Mouse (Mus musculus) Patski (cell line): ENCODE measurements around the gene C330021F23Rik. TPM values are rescaled to one million over a fixed set of nuclear protein-coding genes. Genes with fewer than 3 reads are reported as not detected.

Source experiments
- ATAC-seq: fragments of 100-300 bp; one replicate; pipeline ENCODE4 v1.8.0; 2021
- CTCF ChIA-PET: fragments of 350-600 bp; sonication (Branson Sonifier 250); formaldehyde crosslinking; loops from one replicate; lab custom pipeline; 2022; ENCODE audit warnings: inconsistent platforms; lab: Charles Lee
- POLR2A ChIA-PET: fragments of 350-600 bp; sonication (Branson Sonifier 250); formaldehyde crosslinking; loops from one replicate; lab custom pipeline; 2022; ENCODE audit warnings: antibody characterized with exemption, inconsistent platforms; lab: Charles Lee
- DNase-seq: peaks from one replicate; pipeline ENCODE4 v3.0.0-alpha.2; 2011; ENCODE audit warnings: low read depth, low spot score
- H3K27me3 ChIP-seq: fragments of 371-371 bp; one replicate; pipeline ENCODE4 v1.5.1; 2021
- CTCF ChIP-seq: fragments of 100-300 bp; IDR thresholded peaks from one replicate; pipeline ENCODE4 v1.5.1; 2021
- in situ Hi-C: fragments of 300-500 bp; cut with MboI; formaldehyde crosslinking; loops from 3 replicates; pipeline ENCODE4 v1.11.1; 2018; ENCODE audit warnings: low pct_unique_long_range_greater_than_20kb, mixed read lengths
- polyA plus RNA-seq: library from polyadenylated mRNA; unstranded; gene quantifications from one replicate; pipeline ENCODE4 v1.2.3, GENCODE M21; 2021

Gene C330021F23Rik
- polyA plus RNA-seq, 1 experiment from 2014 or later, result 3.3 TPM

- ChIA-PET CTCF (interaction anchor here (1.1 to 6.4 kb wide), 4 partner anchors 9 to 44 kb away, joined by 4 to 41 read pairs (median 4); partner anchors contain the start of genes Fcor and Trappc5), POLR2A (interaction anchor here (0.9 to 1.6 kb wide), 4 partner anchors 8 to 34 kb away, joined by 3 read pairs; partner anchors contain the start of gene Mcemp1)
- ATAC-seq, result peak; percentile 22
- H3K27me3 ChIP-seq, result no peaks in the 10 kb centered on the region
- in situ Hi-C loops, result no loop called here
- no peak for TF ChIP-seq CTCF
- no peak for DNase-seq
These were observed 63.7 kb downstream of the C330021F23Rik start for GRCm38 (mm10) chr8:3631478-3631875.

Other genes starting within 250 kb of the C330021F23Rik start
- gene A430078G23Rik, start 214.6 kb upstream of the C330021F23Rik start, polyA plus RNA-seq, result not detected
- 37.0 TPM for gene Arhgef18, start 175.0 kb upstream of the C330021F23Rik start, polyA plus RNA-seq
- gene Pex11g, start 100.3 kb upstream of the C330021F23Rik start, polyA plus RNA-seq, result 12.0 TPM
- not detected for gene Tex45, start 97.1 kb upstream of the C330021F23Rik start, polyA plus RNA-seq
- gene Zfp358, start 74.9 kb upstream of the C330021F23Rik start, polyA plus RNA-seq, result 45.2 TPM
- gene Mcoln1, start 67.5 kb upstream of the C330021F23Rik start, polyA plus RNA-seq, result 85.9 TPM
- gene Pnpla6, start 52.6 kb upstream of the C330021F23Rik start, polyA plus RNA-seq, result 83.0 TPM
- gene Camsap3, start 19.3 kb downstream of the C330021F23Rik start, polyA plus RNA-seq, result 18.5 TPM
- gene Xab2, start 53.3 kb downstream of the C330021F23Rik start, polyA plus RNA-seq, result 48.4 TPM
- gene Pet100, start 53.6 kb downstream of the C330021F23Rik start, polyA plus RNA-seq, result 85.7 TPM
- not detected for gene Pcp2, start 57.6 kb downstream of the C330021F23Rik start, polyA plus RNA-seq
- 156 TPM for gene Stxbp2, start 63.0 kb downstream of the C330021F23Rik start, polyA plus RNA-seq
- 0.24 TPM for gene Retn, start 87.8 kb downstream of the C330021F23Rik start, polyA plus RNA-seq
- not detected for gene Mcemp1, start 97.8 kb downstream of the C330021F23Rik start, polyA plus RNA-seq
- gene Fcor, start 104.4 kb downstream of the C330021F23Rik start, polyA plus RNA-seq, result 4.6 TPM
- 24.8 TPM for gene Trappc5, start 108.3 kb downstream of the C330021F23Rik start, polyA plus RNA-seq
- 0.09 TPM for gene Fcer2a, start 126.2 kb downstream of the C330021F23Rik start, polyA plus RNA-seq
- gene Clec4g, start 152.7 kb downstream of the C330021F23Rik start, polyA plus RNA-seq, result not detected
- gene Cd209a, start 181.0 kb downstream of the C330021F23Rik start, polyA plus RNA-seq, result not detected